Mouse (Mus musculus): Measurements from ENCODE around the gene Rab11a. TPM values are rescaled to one million over a fixed set of nuclear protein-coding genes. Genes with fewer than 3 reads are reported as not detected.

The Rab11a gene
- 257 and 265 TPM in 2 replicates for polyA plus RNA-seq (2012; rRNA removed)

DNA sequence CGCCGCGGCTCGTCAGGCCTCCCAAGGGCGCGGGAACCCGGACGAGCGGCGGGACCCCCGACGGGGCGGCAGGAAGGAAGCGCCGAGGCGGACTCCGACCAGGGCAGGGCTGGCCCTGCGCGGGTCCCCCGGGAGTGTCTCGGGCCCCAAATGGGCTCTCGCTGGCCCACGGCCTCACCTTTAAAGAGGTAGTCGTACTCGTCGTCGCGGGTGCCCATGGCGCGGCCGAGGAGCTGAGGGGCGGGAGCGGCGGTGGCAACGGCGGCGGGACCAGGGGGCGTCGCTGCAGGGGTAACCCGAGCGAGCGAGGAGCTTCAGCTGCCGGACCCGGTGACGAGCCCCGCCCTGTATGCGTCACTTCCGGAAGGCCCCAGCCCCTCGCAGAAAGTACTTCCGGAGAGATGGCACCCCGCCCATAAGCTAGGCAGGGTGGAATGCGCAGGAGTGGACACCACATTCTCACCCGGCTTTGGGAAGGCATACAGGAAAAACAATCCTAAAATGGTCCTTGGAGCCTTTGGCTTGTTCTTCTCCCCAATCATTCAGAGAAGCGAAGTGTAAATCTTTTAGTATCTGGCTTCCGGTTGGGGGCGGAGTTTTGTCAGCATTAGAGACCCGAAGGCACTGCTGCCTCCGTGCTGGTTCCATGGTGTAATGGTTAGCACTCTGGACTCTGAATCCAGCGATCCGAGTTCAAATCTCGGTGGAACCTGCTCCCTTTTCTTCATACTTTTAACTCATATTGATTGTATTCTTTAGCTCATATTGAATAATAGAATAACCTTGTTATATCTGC is at the start of gene Rab11a:
Gene Rab11a, minus strand, starts transcription at position 353 of the 796 bp plus-strand sequence.

Other genes starting within 250 kb of the Rab11a start
- 10.6 and 10.7 TPM in 2 replicates for gene Dennd4a, start 73.6 kb upstream of the Rab11a start, polyA plus RNA-seq (2012; rRNA removed)
- gene Slc24a1, start 213.8 kb upstream of the Rab11a start, polyA plus RNA-seq (2012; rRNA removed) = 0.06 and 0.08 TPM in 2 replicates
- gene Ints14, start 223.1 kb upstream of the Rab11a start, polyA plus RNA-seq (2012; rRNA removed) = 47.4 and 50.3 TPM in 2 replicates